Mouse (Mus musculus): ENCODE data around the gene Psmg4.

GRCm38 (mm10) chr13:34146916-34147315 is 15.8 kb upstream of the Psmg4 start:
- no peak for TF ChIP-seq CTCF (IDR thresholded peaks at IDR 0.05; ENCODE audit: borderline replicate concordance, insufficient read depth, low read depth, low read length)
- TF ChIP-seq POLR2A (IDR thresholded peaks at IDR 0.05; ENCODE audit: borderline replicate concordance, insufficient read depth, low read length): no peak
